Mouse (Mus musculus) heart, embryonic 12.5 days (tissue): Measurements from ENCODE around the gene Fkbp5. TPM values are rescaled to one million over a fixed set of nuclear protein-coding genes. Genes with fewer than 3 reads are reported as not detected.

Experiments used
- ATAC-seq: fragments of 200-750 bp; cut with Nextera tagmentation; 2 replicates; pipeline ENCODE4 v1.8.0; 2017; ENCODE audit warnings: moderate TSS enrichment, moderate library complexity; ENCODE audit not compliant: insufficient number of reproducible peaks, low FRiP score
- H3K27ac ChIP-seq: fragments of 300-500 bp; sonication (generic); 2 replicates; pipeline ENCODE4 v1.5.1; 2016; ENCODE audit warnings: mild to moderate bottlenecking, moderate library complexity; ENCODE audit not compliant: poor library complexity, severe bottlenecking
- H3K27me3 ChIP-seq: fragments of 300-500 bp; sonication (generic); replicated peaks from 2 replicates; pipeline ENCODE4 v1.6.1; 2016; ENCODE audit warnings: mild to moderate bottlenecking, moderate library complexity
- H3K36me3 ChIP-seq: fragments of 300-500 bp; sonication (generic); 2 replicates; pipeline ENCODE4 v1.6.1; 2016; ENCODE audit warnings: mild to moderate bottlenecking, moderate library complexity
- H3K4me1 ChIP-seq: fragments of 300-500 bp; sonication (generic); replicated peaks from 2 replicates; pipeline ENCODE4 v1.6.1; 2016; ENCODE audit warnings: mild to moderate bottlenecking
- H3K4me2 ChIP-seq: fragments of 300-500 bp; sonication (generic); 2 replicates; pipeline ENCODE4 v1.6.1; 2016; ENCODE audit warnings: mild to moderate bottlenecking, moderate library complexity
- H3K4me3 ChIP-seq: fragments of 300-500 bp; sonication (generic); 2 replicates; pipeline ENCODE4 v1.5.1; 2016; ENCODE audit warnings: mild to moderate bottlenecking
- H3K9ac ChIP-seq: fragments of 300-500 bp; sonication (generic); 2 replicates; pipeline ENCODE4 v1.6.1; 2016; ENCODE audit warnings: mild to moderate bottlenecking, moderate library complexity
- H3K9me3 ChIP-seq: fragments of 300-500 bp; sonication (generic); replicated peaks from 2 replicates; pipeline ENCODE4 v1.6.1; 2016; ENCODE audit warnings: mild to moderate bottlenecking, moderate library complexity
- WGBS: fragments of 180-500 bp; shearing (Covaris S2); methylation state at CpG from one replicate; pipeline ENCODE4 v1.1.7; 2016; 5-methylcytosine and 5-hydroxymethylcytosine counted together
- polyA plus RNA-seq: library from polyadenylated mRNA; unstranded; fragments of >200 nt; fragmentation: Nextera tagmentation; extraction: Ambion mirVana; gene quantifications from 2 replicates; pipeline ENCODE4 v1.2.1, GENCODE M21; 2016

The Fkbp5 gene
- polyA plus RNA-seq, 1 experiment from 2014 or later: 16.0 TPM

GRCm38 (mm10) chr17:28537881-28538280 is 20.6 kb upstream of the Fkbp5 start:
- Histone ChIP-seq H3K9me3 (peaks cover 37% of the 10 kb centered on the region), H3K27ac (no peak overlapping the region), H3K27me3 (peaks cover 24% of the 10 kb centered on the region), H3K36me3 (no peaks in the 10 kb centered on the region), H3K4me3 (no peak overlapping the region), H3K9ac (no peak overlapping the region), H3K4me1 (no peaks in the 10 kb centered on the region), H3K4me2 (no peak overlapping the region)
- no peak for ATAC-seq
- 46% methylated on average over 12 of the region's 12 CpGs for WGBS

- 79% methylated on average over 13 of the region's 13 CpGs for WGBS
- no peak overlapping the region for H3K4me2 ChIP-seq
- H3K9ac ChIP-seq: no peak overlapping the region
- ATAC-seq: no peak
- no peaks in the 10 kb centered on the region for H3K36me3 ChIP-seq
- no peak overlapping the region for H3K4me3 ChIP-seq
- peaks cover 4% of the 10 kb centered on the region; the same call in 1 of the 2 replicates for H3K9me3 ChIP-seq
- H3K4me1 ChIP-seq: no peaks in the 10 kb centered on the region
- peaks cover 54% of the 10 kb centered on the region for H3K27me3 ChIP-seq
- H3K27ac ChIP-seq: no peak overlapping the region
Measured at GRCm38 (mm10) chr17:28533327-28533726, 16.0 kb upstream of the Fkbp5 start.

- ATAC-seq: no peak
- H3K9ac ChIP-seq: no peak overlapping the region
- H3K27ac ChIP-seq: no peak overlapping the region
- peaks cover 50% of the 10 kb centered on the region for H3K27me3 ChIP-seq
- H3K4me3 ChIP-seq: no peak overlapping the region
- no peaks in the 10 kb centered on the region for H3K36me3 ChIP-seq
- H3K4me1 ChIP-seq: 0 out of 2 replicates have a peak, but pooled peaks cover 3% of the 10 kb centered on the region
- H3K9me3 ChIP-seq: no peaks in the 10 kb centered on the region
- H3K4me2 ChIP-seq: no peak overlapping the region
- WGBS: 84% methylated on average over 7 of the region's 7 CpGs
Measured at GRCm38 (mm10) chr17:28532557-28532956, 15.2 kb upstream of the Fkbp5 start.

- no peak for ATAC-seq
- Histone ChIP-seq H3K36me3 (no peaks in the 10 kb centered on the region), H3K4me2 (no peak overlapping the region), H3K27ac (no peak overlapping the region), H3K9ac (no peak overlapping the region), H3K4me3 (no peak overlapping the region), H3K4me1 (0 out of 2 replicates have a peak, but pooled peaks cover 5% of the 10 kb centered on the region), H3K27me3 (peaks cover 44% of the 10 kb centered on the region), H3K9me3 (no peaks in the 10 kb centered on the region)
- WGBS: 10% methylated on average over 18 of the region's 18 CpGs
Measured at GRCm38 (mm10) chr17:28531946-28532345, 14.6 kb upstream of the Fkbp5 start.

- ATAC-seq: no peak
- Histone ChIP-seq H3K27me3 (peaks cover 40% of the 10 kb centered on the region), H3K9me3 (no peaks in the 10 kb centered on the region), H3K4me2 (no peak within 1 kb of the TSS), H3K4me3 (no peak within 1 kb of the TSS), H3K27ac (no peak within 1 kb of the TSS), H3K9ac (no peak within 1 kb of the TSS), H3K36me3 (no peaks in the 10 kb centered on the region), H3K4me1 (0 out of 2 replicates have a peak, but pooled peaks cover 5% of the 10 kb centered on the region)
- 82% methylated on average over 6 of the region's 6 CpGs for WGBS
Measured at GRCm38 (mm10) chr17:28530506-28530905, 13.2 kb upstream of the Fkbp5 start, which contains the start of gene Armc12. TSS of gene Armc12 (plus strand) at chr17:28530806.

GRCm38 (mm10) chr17:28529116-28529515 is 11.8 kb upstream of the Fkbp5 start:
- WGBS: 59% methylated on average over 4 of the region's 4 CpGs
- no peak for ATAC-seq
- H3K4me1 ChIP-seq: 0 out of 2 replicates have a peak, but pooled peaks cover 5% of the 10 kb centered on the region
- no peak overlapping the region for H3K9ac ChIP-seq
- no peak overlapping the region for H3K4me2 ChIP-seq
- peaks cover 43% of the 10 kb centered on the region for H3K27me3 ChIP-seq
- H3K4me3 ChIP-seq: no peak overlapping the region
- no peaks in the 10 kb centered on the region for H3K36me3 ChIP-seq
- no peak overlapping the region for H3K27ac ChIP-seq
- no peaks in the 10 kb centered on the region for H3K9me3 ChIP-seq

GRCm38 (mm10) chr17:28528043-28528351 is 10.7 kb upstream of the Fkbp5 start:
- Histone ChIP-seq H3K4me3 (no peak overlapping the region), H3K27ac (no peak overlapping the region), H3K9me3 (no peaks in the 10 kb centered on the region), H3K4me2 (peak overlapping the region; percentile 45), H3K36me3 (no peaks in the 10 kb centered on the region), H3K27me3 (peaks cover 46% of the 10 kb centered on the region), H3K9ac (peak overlapping the region; percentile 14; the same call in 1 of the 2 replicates), H3K4me1 (0 out of 2 replicates have a peak, but pooled peaks cover 11% of the 10 kb centered on the region)
- no peak for ATAC-seq
- 7% methylated on average over 6 of the region's 6 CpGs for WGBS

- ATAC-seq: no peak
- WGBS: 41% methylated on average over 12 of the region's 12 CpGs
- no peaks in the 10 kb centered on the region for H3K9me3 ChIP-seq
- peaks cover 42% of the 10 kb centered on the region for H3K27me3 ChIP-seq
- 0 out of 2 replicates have a peak, but pooled peaks cover 11% of the 10 kb centered on the region for H3K4me1 ChIP-seq
- no peaks in the 10 kb centered on the region for H3K36me3 ChIP-seq
- no peak overlapping the region for H3K27ac ChIP-seq
- no peak overlapping the region for H3K4me3 ChIP-seq
- peak overlapping the region; percentile 14; the same call in 1 of the 2 replicates for H3K9ac ChIP-seq
- peak overlapping the region; percentile 45 for H3K4me2 ChIP-seq
Measured at GRCm38 (mm10) chr17:28527184-28528042, 10.1 kb upstream of the Fkbp5 start.

GRCm38 (mm10) chr17:28524831-28525430 is 7.6 kb upstream of the Fkbp5 start:
- WGBS: 68% methylated on average over 4 of the region's 4 CpGs
- Histone ChIP-seq H3K27ac (no peak overlapping the region), H3K36me3 (no peaks in the 10 kb centered on the region), H3K9me3 (no peaks in the 10 kb centered on the region), H3K27me3 (peaks cover 42% of the 10 kb centered on the region), H3K9ac (no peak overlapping the region), H3K4me3 (no peak overlapping the region), H3K4me1 (0 out of 2 replicates have a peak, but pooled peaks cover 11% of the 10 kb centered on the region), H3K4me2 (no peak overlapping the region)
- no peak for ATAC-seq

- peaks cover 41% of the 10 kb centered on the region for H3K27me3 ChIP-seq
- no peak overlapping the region for H3K27ac ChIP-seq
- no peaks in the 10 kb centered on the region for H3K36me3 ChIP-seq
- no peak overlapping the region for H3K4me3 ChIP-seq
- H3K4me1 ChIP-seq: 0 out of 2 replicates have a peak, but pooled peaks cover 11% of the 10 kb centered on the region
- WGBS: 75% methylated on average over 23 of the region's 23 CpGs
- H3K9ac ChIP-seq: no peak overlapping the region
- no peak for ATAC-seq
- no peaks in the 10 kb centered on the region for H3K9me3 ChIP-seq
- peak overlapping the region; percentile 94; the same call in 1 of the 2 replicates for H3K4me2 ChIP-seq
Measured at GRCm38 (mm10) chr17:28524009-28524695, 6.8 kb upstream of the Fkbp5 start.
